38 mouse cellular contexts compared by ENCODE assay signal in genomic region chr3:129836965-129837364, GRCm38 (mm10). TPM values are rescaled to one million over a fixed set of nuclear protein-coding genes. Genes with fewer than 3 reads are reported as not detected.
DNase-seq lines count a peak whose midpoint lies in the region; ATAC-seq and TF ChIP-seq lines count a peak whose summit lies in the region.
"Had no signal": no experiment of that assay in that cellular context is flagged by ENCODE, and none has a peak within 500 bp of the region (broad histone marks: within the 10 kb centered on the region; RNA-seq: fewer than 3 reads in every experiment).

No protein-coding gene starts in this region.

- ATAC-seq in lung, embryonic 14.5 days (ENCODE audit: insufficient read depth) = no peak
- ATAC-seq in intestine, embryonic 16.5 days = peak; percentile 21; the same call in 1 of the 2 replicates
- ATAC-seq in liver, embryonic 14.5 days (ENCODE audit: insufficient read depth) = no peak
- no peak for ATAC-seq in stomach, embryonic 16.5 days (ENCODE audit: insufficient read depth, low FRiP score)
- ATAC-seq: activated CD4-positive, CD25-positive, alpha-beta regulatory T cell, adult 4 months; CD4-positive, CD25-positive, alpha-beta regulatory T cell, adult 4 months; forebrain, embryonic 15.5 days had no signal

- H3K4me1 ChIP-seq in lung, embryonic 14.5 days (ENCODE audit: insufficient read depth) = no peaks in the 10 kb centered on the region
- H3K4me1 ChIP-seq in intestine, embryonic 16.5 days (ENCODE audit: control insufficient read depth, insufficient read depth, low read length) = no peaks in the 10 kb centered on the region
- H3K4me1 ChIP-seq in liver, embryonic 14.5 days (replicated peaks; ENCODE audit: control insufficient read depth in 2 of 2, insufficient read depth in 2 of 2, low read length in 1 of 2) = peaks cover 0 to 7% of the 10 kb centered on the region in 2 experiments; a peak in 2 of 4 replicates
- no peaks in the 10 kb centered on the region; the same call in 1 of the 2 replicates for H3K4me1 ChIP-seq in stomach, embryonic 16.5 days (ENCODE audit: control insufficient read depth, insufficient read depth, low read length)
- H3K4me1 ChIP-seq: forebrain, embryonic 15.5 days had no signal

- H3K4me2 ChIP-seq in lung, embryonic 14.5 days = peak overlapping the region; percentile 47
- peak overlapping the region; percentile 38; the same call in 1 of the 2 replicates for H3K4me2 ChIP-seq in intestine, embryonic 16.5 days (ENCODE audit: low read depth, low read length)
- H3K4me2 ChIP-seq in liver, embryonic 14.5 days (ENCODE audit: low read depth) = no peak overlapping the region
- H3K4me2 ChIP-seq in stomach, embryonic 16.5 days (ENCODE audit: low read depth, low read length) = peak overlapping the region; percentile 50
- H3K4me2 ChIP-seq: forebrain, embryonic 15.5 days had no signal

- peak overlapping the region; percentile 18; the same call in 1 of the 2 replicates for H3K27ac ChIP-seq in lung, embryonic 14.5 days (ENCODE audit: low read depth)
- no peak overlapping the region for H3K27ac ChIP-seq in intestine, embryonic 16.5 days (ENCODE audit: low read length)
- H3K27ac ChIP-seq in liver, embryonic 14.5 days = no peak overlapping the region
- H3K27ac ChIP-seq in stomach, embryonic 16.5 days (ENCODE audit: low read length) = no peak overlapping the region
- H3K27ac ChIP-seq: forebrain, embryonic 10.5 days; forebrain, embryonic 15.5 days; heart, adult 2 months; hindbrain, embryonic 14.5 days had no signal

- H3K27me3 ChIP-seq in lung, embryonic 14.5 days (ENCODE audit: insufficient read depth, low read length) = no peaks in the 10 kb centered on the region
- no peaks in the 10 kb centered on the region for H3K27me3 ChIP-seq in intestine, embryonic 16.5 days (replicated peaks; ENCODE audit: control insufficient read depth, insufficient read depth, low read length)
- H3K27me3 ChIP-seq in liver, embryonic 14.5 days (ENCODE audit: control insufficient read depth, insufficient read depth, low read length) = no peaks in the 10 kb centered on the region
- H3K27me3 ChIP-seq in stomach, embryonic 16.5 days (ENCODE audit: control insufficient read depth, insufficient read depth, low read length) = no peaks in the 10 kb centered on the region
- H3K27me3 ChIP-seq: stomach, embryonic 15.5 days had no signal

- no peaks in the 10 kb centered on the region for H3K36me3 ChIP-seq in lung, embryonic 14.5 days (ENCODE audit: insufficient read depth)
- no peaks in the 10 kb centered on the region for H3K36me3 ChIP-seq in intestine, embryonic 16.5 days (ENCODE audit: control insufficient read depth, insufficient read depth, low read length)
- H3K36me3 ChIP-seq in liver, embryonic 14.5 days (replicated peaks; ENCODE audit: control insufficient read depth, insufficient read depth, low read depth) = no peaks in the 10 kb centered on the region
- H3K36me3 ChIP-seq in stomach, embryonic 16.5 days (ENCODE audit: control insufficient read depth, insufficient read depth, low read length) = no peaks in the 10 kb centered on the region
- H3K36me3 ChIP-seq: forebrain, embryonic 10.5 days; forebrain, embryonic 15.5 days; heart, embryonic 12.5 days; stomach, embryonic 15.5 days had no signal

- no peak for TF ChIP-seq EP300 in liver, embryonic 14.5 days (IDR thresholded peaks at IDR 0.05; ENCODE audit: low read depth)

- intact Hi-C loops in gastrocnemius, postnatal 36 days (cut with DNase I) = no loop called here

- 69% methylated on average over 6 of the region's 6 CpGs for WGBS in lung, embryonic 14.5 days
- 70% methylated on average over 6 of the region's 6 CpGs for WGBS in intestine, embryonic 16.5 days
- WGBS in liver, embryonic 14.5 days (ENCODE audit: insufficient replicate concordance) = 54% methylated on average over 6 of the region's 6 CpGs
- 69% methylated on average over 6 of the region's 6 CpGs for WGBS in stomach, embryonic 16.5 days

- H3K4me3 ChIP-seq in lung, embryonic 14.5 days (ENCODE audit: low read depth, low read length) = no peak overlapping the region
- peak overlapping the region; percentile 40 for H3K4me3 ChIP-seq in intestine, embryonic 16.5 days (ENCODE audit: low read length)
- H3K4me3 ChIP-seq in liver, embryonic 14.5 days (ENCODE audit: insufficient read depth in 1 of 2, low read depth in 2 of 2, low read length in 2 of 2) = peak overlapping the region; percentile 21 to 27; a peak in 3 of 4 replicates
- H3K4me3 ChIP-seq in stomach, embryonic 16.5 days (replicated peaks; ENCODE audit: low read length) = peak overlapping the region; percentile 35
- H3K4me3 ChIP-seq: forebrain, embryonic 10.5 days; forebrain, embryonic 15.5 days; heart, adult 2 months; heart, embryonic 12.5 days had no signal

- TF ChIP-seq CTCF in lung, embryonic 14.5 days (IDR thresholded peaks at IDR 0.05; ENCODE audit: low read depth) = no peak
- TF ChIP-seq CTCF in liver, embryonic 14.5 days (IDR thresholded peaks at IDR 0.05; ENCODE audit: low read depth) = no peak

- no peak for DNase-seq in lung, embryonic 14.5 days
- DNase-seq in lung, postnatal 36 days = no peak
- no peak for DNase-seq in liver, embryonic 14.5 days (ENCODE audit: low read depth in 3 of 3, low spot score in 3 of 3)
- no peak for DNase-seq in layer of hippocampus, postnatal 14 days (ENCODE audit: low spot score in 2 of 2)
- no peak for DNase-seq in gastrocnemius, postnatal 36 days
- DNase-seq in retina, embryonic 14.5 days (ENCODE audit: low spot score) = no peak
- DNase-seq: adrenal gland, adult 8-10 months; cerebellum, adult 9-10 months; cerebellum, postnatal 36 days; heart, adult 2 months; heart, postnatal 4 days; kidney, adult 8-10 months; kidney, postnatal 25 days; layer of hippocampus, postnatal 36 days; left cerebral cortex, postnatal 4 days; lung, postnatal 10 days; retina, postnatal 1 day; right cerebral cortex, postnatal 14 days; thymus, adult 18-20 months; thymus, postnatal 36 days had no signal

- H3K9ac ChIP-seq in lung, embryonic 14.5 days = no peak overlapping the region
- H3K9ac ChIP-seq in intestine, embryonic 16.5 days (ENCODE audit: low read depth, low read length) = no peak overlapping the region
- no peak overlapping the region for H3K9ac ChIP-seq in liver, embryonic 14.5 days (replicated peaks)
- no peak overlapping the region for H3K9ac ChIP-seq in stomach, embryonic 16.5 days (ENCODE audit: low read length)
- H3K9ac ChIP-seq: forebrain, embryonic 15.5 days; heart, embryonic 12.5 days; hindbrain, embryonic 14.5 days; stomach, embryonic 15.5 days had no signal

- no peaks in the 10 kb centered on the region for H3K9me3 ChIP-seq in lung, embryonic 14.5 days (ENCODE audit: low read depth, low read length)
- H3K9me3 ChIP-seq in intestine, embryonic 16.5 days (ENCODE audit: control insufficient read depth, low read length) = no peaks in the 10 kb centered on the region
- no peaks in the 10 kb centered on the region for H3K9me3 ChIP-seq in liver, embryonic 14.5 days (ENCODE audit: control insufficient read depth, low read length)
- no peaks in the 10 kb centered on the region for H3K9me3 ChIP-seq in stomach, embryonic 16.5 days (replicated peaks; ENCODE audit: control insufficient read depth, low read length)
- H3K9me3 ChIP-seq: forebrain, embryonic 10.5 days; forebrain, embryonic 15.5 days; heart, embryonic 12.5 days; stomach, embryonic 15.5 days had no signal

RNA-seq across cellular contexts. Expression of gene Cfi, which starts 1.3 kb away (rescaled TPM):
- polyA plus RNA-seq in lung, embryonic 14.5 days (2014; fragmentation: Nextera tagmentation; extraction: Ambion mirVana) = 25.7 and 26.4 TPM in 2 replicates
- polyA plus RNA-seq in intestine, embryonic 16.5 days (2015; fragmentation: Nextera tagmentation; extraction: Ambion mirVana) = 77.7 and 82.8 TPM in 2 replicates
- 56.4 and 90.4 TPM in 2 replicates for polyA plus RNA-seq in liver, embryonic 14.5 days (2012; rRNA removed)
- 153 and 156 TPM in 2 replicates for polyA plus RNA-seq in liver, embryonic 14.5 days (2014; fragmentation: Nextera tagmentation; extraction: Ambion mirVana)
- 103 and 125 TPM in 2 replicates for polyA plus RNA-seq in stomach, embryonic 16.5 days (2015; fragmentation: Nextera tagmentation; extraction: Ambion mirVana)
- not detected for total RNA-seq in layer of hippocampus, postnatal 14 days (2021)
- under 1 TPM in 1 of 2 experiments, not detected in 1; 0.31 TPM for total RNA-seq in gastrocnemius, postnatal 36 days (2021)
- total RNA-seq: adrenal gland, adult 8-10 months; layer of hippocampus, adult 18-20 months; layer of hippocampus, postnatal 36 days; left cerebral cortex, postnatal 4 days; monocyte, adult 5-6 weeks had no signal
- polyA plus RNA-seq: activated CD4-positive, CD25-positive, alpha-beta regulatory T cell, adult 4 months; CD4-positive, CD25-positive, alpha-beta regulatory T cell, adult 4 months had no signal

RNA-seq across cellular contexts. Expression of gene Gar1, which starts 5.8 kb away (rescaled TPM):
- 44.8 and 45.2 TPM in 2 replicates for polyA plus RNA-seq in lung, embryonic 14.5 days (2014; fragmentation: Nextera tagmentation; extraction: Ambion mirVana)
- polyA plus RNA-seq in intestine, embryonic 16.5 days (2015; fragmentation: Nextera tagmentation; extraction: Ambion mirVana) = 50.5 and 56.0 TPM in 2 replicates
- 26.2 and 90.6 TPM in 2 replicates for polyA plus RNA-seq in liver, embryonic 14.5 days (2012; rRNA removed)
- polyA plus RNA-seq in liver, embryonic 14.5 days (2014; fragmentation: Nextera tagmentation; extraction: Ambion mirVana) = 20.6 and 22.6 TPM in 2 replicates
- polyA plus RNA-seq in stomach, embryonic 16.5 days (2015; fragmentation: Nextera tagmentation; extraction: Ambion mirVana) = 42.9 and 44.5 TPM in 2 replicates
- 10 to 100 TPM; 45.3 to 50.9 TPM for total RNA-seq in layer of hippocampus, postnatal 14 days (2021)
- 10 to 100 TPM; 13.0 to 22.0 TPM for total RNA-seq in gastrocnemius, postnatal 36 days (2021)

RNA-seq across cellular contexts. Expression of gene Rrh, which starts 14.6 kb away (rescaled TPM):
- polyA plus RNA-seq in lung, embryonic 14.5 days (2014; fragmentation: Nextera tagmentation; extraction: Ambion mirVana) = 0.08 and 0.13 TPM in 2 replicates
- polyA plus RNA-seq in intestine, embryonic 16.5 days (2015; fragmentation: Nextera tagmentation; extraction: Ambion mirVana) = 0.16 and 0.21 TPM in 2 replicates
- 0.07 and 0.10 TPM in 2 replicates for polyA plus RNA-seq in liver, embryonic 14.5 days (2012; rRNA removed)
- 0.04 TPM in 1 of 2 replicates, not detected in the other for polyA plus RNA-seq in liver, embryonic 14.5 days (2014; fragmentation: Nextera tagmentation; extraction: Ambion mirVana)
- 0.16 TPM in 1 of 2 replicates, not detected in the other for polyA plus RNA-seq in stomach, embryonic 16.5 days (2015; fragmentation: Nextera tagmentation; extraction: Ambion mirVana)
- total RNA-seq in layer of hippocampus, postnatal 14 days (2021) = under 1 TPM; 0.62 to 0.93 TPM
- not detected for total RNA-seq in gastrocnemius, postnatal 36 days (2021)
- total RNA-seq: gastrocnemius, adult 18-20 months; heart, adult 2 months had no signal
- polyA plus RNA-seq: activated CD4-positive, CD25-positive, alpha-beta regulatory T cell, adult 4 months; heart, adult 2 months; hindbrain, embryonic 14.5 days; small intestine, adult 2 months had no signal

RNA-seq across cellular contexts. Expression of gene Lrit3, which starts 33.1 kb away (rescaled TPM):
- 0.26 TPM in 1 of 2 replicates, not detected in the other for polyA plus RNA-seq in lung, embryonic 14.5 days (2014; fragmentation: Nextera tagmentation; extraction: Ambion mirVana)
- not detected in 2 replicates for polyA plus RNA-seq in intestine, embryonic 16.5 days (2015; fragmentation: Nextera tagmentation; extraction: Ambion mirVana)
- not detected in 2 replicates for polyA plus RNA-seq in liver, embryonic 14.5 days (2012; rRNA removed)
- not detected in 2 replicates for polyA plus RNA-seq in liver, embryonic 14.5 days (2014; fragmentation: Nextera tagmentation; extraction: Ambion mirVana)
- polyA plus RNA-seq in stomach, embryonic 16.5 days (2015; fragmentation: Nextera tagmentation; extraction: Ambion mirVana) = not detected in 2 replicates
- total RNA-seq in layer of hippocampus, postnatal 14 days (2021) = not detected
- not detected for total RNA-seq in gastrocnemius, postnatal 36 days (2021)
- total RNA-seq: adrenal gland, adult 8-10 months; gastrocnemius, adult 18-20 months; gastrocnemius, postnatal 4 days; heart, adult 2 months; heart, postnatal 4 days; layer of hippocampus, adult 18-20 months; layer of hippocampus, postnatal 36 days; monocyte, adult 5-6 weeks had no signal
- polyA plus RNA-seq: activated CD4-positive, CD25-positive, alpha-beta regulatory T cell, adult 4 months; CD4-positive, CD25-positive, alpha-beta regulatory T cell, adult 4 months; embryonic facial prominence, embryonic 11.5 days; forebrain, embryonic 10.5 days; forebrain, embryonic 15.5 days; heart, adult 2 months; heart, embryonic 12.5 days; heart, postnatal 0 days; hindbrain, embryonic 14.5 days; midbrain, embryonic 14.5 days; neural tube, embryonic 14.5 days; small intestine, adult 2 months; stomach, embryonic 15.5 days had no signal

RNA-seq across cellular contexts. Expression of gene Pla2g12a, which starts 41.4 kb away (rescaled TPM):
- 36.4 and 38.2 TPM in 2 replicates for polyA plus RNA-seq in lung, embryonic 14.5 days (2014; fragmentation: Nextera tagmentation; extraction: Ambion mirVana)
- 47.5 and 62.4 TPM in 2 replicates for polyA plus RNA-seq in intestine, embryonic 16.5 days (2015; fragmentation: Nextera tagmentation; extraction: Ambion mirVana)
- 31.0 and 45.7 TPM in 2 replicates for polyA plus RNA-seq in liver, embryonic 14.5 days (2012; rRNA removed)
- polyA plus RNA-seq in liver, embryonic 14.5 days (2014; fragmentation: Nextera tagmentation; extraction: Ambion mirVana) = 84.7 and 95.3 TPM in 2 replicates
- polyA plus RNA-seq in stomach, embryonic 16.5 days (2015; fragmentation: Nextera tagmentation; extraction: Ambion mirVana) = 49.4 and 56.0 TPM in 2 replicates
- total RNA-seq in layer of hippocampus, postnatal 14 days (2021) = 10 to 100 TPM; 21.4 to 23.6 TPM
- 100 to 1,000 TPM in 1 of 2 experiments, 10 to 100 TPM in 1; 75.8 to 100 TPM for total RNA-seq in gastrocnemius, postnatal 36 days (2021)
